Mouse (Mus musculus): Measurements from ENCODE around the gene Lpar3. TPM values are rescaled to one million over a fixed set of nuclear protein-coding genes. Genes with fewer than 3 reads are reported as not detected.

Gene Lpar3
- total and polyA plus RNA-seq, 2 experiments from 2014 or later, result 0.31 to 0.66 TPM

GRCm38 (mm10) chr3:146276991-146277390 is 56.2 kb downstream of the Lpar3 start:
- no peaks in the 10 kb centered on the region for H3K9me3 ChIP-seq (ENCODE audit: low read length)
- H3K27ac ChIP-seq (ENCODE audit: low read depth, low read length), result no peak overlapping the region
- no peaks in the 10 kb centered on the region for H3K36me3 ChIP-seq (ENCODE audit: insufficient read depth, low read length)
- ATAC-seq (ENCODE audit: low FRiP score), result no peak
- no peak overlapping the region for H3K4me2 ChIP-seq (ENCODE audit: low read depth, low read length, poor library complexity, severe bottlenecking)
- no peak for DNase-seq (ENCODE audit: low spot score)
- no peaks in the 10 kb centered on the region for H3K27me3 ChIP-seq (ENCODE audit: insufficient read depth, low read length)
- no peak for TF ChIP-seq CTCF (IDR thresholded peaks at IDR 0.05)
- WGBS, result 96% methylated on average over 4 of the region's 4 CpGs
- no peak overlapping the region for H3K9ac ChIP-seq (replicated peaks; ENCODE audit: low read length, poor library complexity, severe bottlenecking)
- H3K4me1 ChIP-seq (ENCODE audit: insufficient read depth, low read length), result 0 out of 2 replicates have a peak, but pooled peaks cover 3% of the 10 kb centered on the region
- no peak overlapping the region for H3K4me3 ChIP-seq (ENCODE audit: low read depth, low read length)

- H3K9ac ChIP-seq (replicated peaks; ENCODE audit: low read length, poor library complexity, severe bottlenecking), result no peak overlapping the region
- no peak for DNase-seq (ENCODE audit: low spot score)
- WGBS, result 75% methylated on average over 11 of the region's 11 CpGs
- ATAC-seq (ENCODE audit: low FRiP score), result no peak
- no peaks in the 10 kb centered on the region for H3K9me3 ChIP-seq (ENCODE audit: low read length)
- 0 out of 2 replicates have a peak, but pooled peaks cover 3% of the 10 kb centered on the region for H3K4me1 ChIP-seq (ENCODE audit: insufficient read depth, low read length)
- no peak overlapping the region for H3K27ac ChIP-seq (ENCODE audit: low read depth, low read length)
- no peaks in the 10 kb centered on the region for H3K27me3 ChIP-seq (ENCODE audit: insufficient read depth, low read length)
- TF ChIP-seq CTCF (IDR thresholded peaks at IDR 0.05), result peak; percentile 34
- H3K36me3 ChIP-seq (ENCODE audit: insufficient read depth, low read length), result no peaks in the 10 kb centered on the region
- H3K4me3 ChIP-seq (ENCODE audit: low read depth, low read length), result no peak overlapping the region
- H3K4me2 ChIP-seq (ENCODE audit: low read depth, low read length, poor library complexity, severe bottlenecking), result no peak overlapping the region
Measured at GRCm38 (mm10) chr3:146277456-146277855, 56.7 kb downstream of the Lpar3 start.

GRCm38 (mm10) chr3:146278195-146279140 is 57.7 kb downstream of the Lpar3 start:
- TF ChIP-seq CTCF (IDR thresholded peaks at IDR 0.05), result no peak
- Histone ChIP-seq H3K9me3 (ENCODE audit: low read length) (no peaks in the 10 kb centered on the region), H3K4me2 (ENCODE audit: low read depth, low read length, poor library complexity, severe bottlenecking) (no peak overlapping the region), H3K4me1 (ENCODE audit: insufficient read depth, low read length) (0 out of 2 replicates have a peak, but pooled peaks cover 3% of the 10 kb centered on the region), H3K4me3 (ENCODE audit: low read depth, low read length) (no peak overlapping the region), H3K27ac (ENCODE audit: low read depth, low read length) (no peak overlapping the region), H3K27me3 (ENCODE audit: insufficient read depth, low read length) (no peaks in the 10 kb centered on the region), H3K9ac (replicated peaks; ENCODE audit: low read length, poor library complexity, severe bottlenecking) (no peak overlapping the region), H3K36me3 (ENCODE audit: insufficient read depth, low read length) (no peaks in the 10 kb centered on the region)
- DNase-seq (ENCODE audit: low spot score), result no peak
- 0 out of 2 replicates have a peak, but pooled peaks have one; percentile 10 for ATAC-seq (ENCODE audit: low FRiP score)
- 64% methylated on average over 13 of the region's 13 CpGs for WGBS

GRCm38 (mm10) chr3:146283732-146284361 is 63.1 kb downstream of the Lpar3 start:
- Histone ChIP-seq H3K4me3 (ENCODE audit: low read depth, low read length) (no peak overlapping the region), H3K9ac (replicated peaks; ENCODE audit: low read length, poor library complexity, severe bottlenecking) (no peak overlapping the region), H3K36me3 (ENCODE audit: insufficient read depth, low read length) (no peaks in the 10 kb centered on the region), H3K9me3 (ENCODE audit: low read length) (no peaks in the 10 kb centered on the region), H3K4me1 (ENCODE audit: insufficient read depth, low read length) (0 out of 2 replicates have a peak, but pooled peaks cover 2% of the 10 kb centered on the region), H3K27ac (ENCODE audit: low read depth, low read length) (no peak overlapping the region), H3K27me3 (ENCODE audit: insufficient read depth, low read length) (no peaks in the 10 kb centered on the region), H3K4me2 (ENCODE audit: low read depth, low read length, poor library complexity, severe bottlenecking) (no peak overlapping the region)
- no peak for TF ChIP-seq CTCF (IDR thresholded peaks at IDR 0.05)
- WGBS, result 65% methylated on average over 3 of the region's 3 CpGs
- DNase-seq (ENCODE audit: low spot score) (no peak), ATAC-seq (ENCODE audit: low FRiP score) (no peak)

GRCm38 (mm10) chr3:146286118-146286517 is 65.4 kb downstream of the Lpar3 start:
- DNase-seq (ENCODE audit: low spot score) (no peak), ATAC-seq (ENCODE audit: low FRiP score) (no peak)
- Histone ChIP-seq H3K36me3 (ENCODE audit: insufficient read depth, low read length) (no peaks in the 10 kb centered on the region), H3K4me3 (ENCODE audit: low read depth, low read length) (no peak overlapping the region), H3K9ac (replicated peaks; ENCODE audit: low read length, poor library complexity, severe bottlenecking) (no peak overlapping the region), H3K27ac (ENCODE audit: low read depth, low read length) (no peak overlapping the region), H3K4me1 (ENCODE audit: insufficient read depth, low read length) (no peaks in the 10 kb centered on the region), H3K27me3 (ENCODE audit: insufficient read depth, low read length) (no peaks in the 10 kb centered on the region), H3K4me2 (ENCODE audit: low read depth, low read length, poor library complexity, severe bottlenecking) (no peak overlapping the region), H3K9me3 (ENCODE audit: low read length) (no peaks in the 10 kb centered on the region)
- WGBS, result 81% methylated on average over 4 of the region's 4 CpGs
- no peak for TF ChIP-seq CTCF (IDR thresholded peaks at IDR 0.05)

GRCm38 (mm10) chr3:146291928-146292327 is 71.2 kb downstream of the Lpar3 start:
- WGBS, result 76% methylated on average over 3 of the region's 3 CpGs
- no peak for TF ChIP-seq CTCF (IDR thresholded peaks at IDR 0.05)
- no peak overlapping the region for H3K27ac ChIP-seq (ENCODE audit: low read depth, low read length)

More at GRCm38 (mm10) chr3:146291928-146292327, 71.2 kb downstream of the Lpar3 start:
- Histone ChIP-seq H3K27me3 (ENCODE audit: insufficient read depth, low read length) (no peaks in the 10 kb centered on the region), H3K9me3 (ENCODE audit: low read length) (no peaks in the 10 kb centered on the region), H3K4me2 (ENCODE audit: low read depth, low read length, poor library complexity, severe bottlenecking) (no peak overlapping the region), H3K4me3 (ENCODE audit: low read depth, low read length) (no peak overlapping the region), H3K4me1 (ENCODE audit: insufficient read depth, low read length) (no peaks in the 10 kb centered on the region), H3K9ac (replicated peaks; ENCODE audit: low read length, poor library complexity, severe bottlenecking) (no peak overlapping the region), H3K36me3 (ENCODE audit: insufficient read depth, low read length) (no peaks in the 10 kb centered on the region)
- DNase-seq (ENCODE audit: low spot score) (no peak), ATAC-seq (ENCODE audit: low FRiP score) (no peak)

Data from midbrain, postnatal 0 days (tissue).